Mouse (Mus musculus): Measurements from ENCODE around the gene Olfr1263.

The Olfr1263 gene

DNA sequence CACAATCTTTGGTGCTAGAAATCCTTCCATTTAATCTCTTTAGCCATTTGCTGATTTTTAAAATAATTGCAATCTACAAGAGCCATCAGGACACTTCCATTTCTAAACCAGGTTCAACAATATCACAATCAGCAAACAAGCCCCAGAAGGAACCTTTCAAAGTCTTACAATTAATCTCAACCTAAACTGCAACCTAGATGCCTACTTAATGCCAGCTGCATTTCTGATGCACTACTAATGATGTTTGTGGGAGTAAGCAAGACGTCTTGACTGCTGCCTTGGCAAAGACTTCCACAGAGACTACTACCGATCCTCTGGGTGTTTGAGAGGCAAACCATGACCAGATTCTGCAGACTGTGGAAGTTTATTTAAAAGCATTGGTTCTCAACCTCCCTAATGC lies at the start of gene Olfr1263:
TSS of gene Olfr1263 (plus strand) at position 301 of the 400 bp plus-strand sequence.
- DNase-seq, result no peak

GRCm38 (mm10) chr2:89974184-89974583 lies 37.7 kb upstream of the Olfr1263 start, which contains the start of gene Olfr1260:
Olfr1260 (plus strand) TSS chr2:89974340.
- no peak for DNase-seq

GRCm38 (mm10) chr2:89977709-89978108 lies 34.2 kb upstream of the Olfr1263 start:
- no peak for DNase-seq

DNA sequence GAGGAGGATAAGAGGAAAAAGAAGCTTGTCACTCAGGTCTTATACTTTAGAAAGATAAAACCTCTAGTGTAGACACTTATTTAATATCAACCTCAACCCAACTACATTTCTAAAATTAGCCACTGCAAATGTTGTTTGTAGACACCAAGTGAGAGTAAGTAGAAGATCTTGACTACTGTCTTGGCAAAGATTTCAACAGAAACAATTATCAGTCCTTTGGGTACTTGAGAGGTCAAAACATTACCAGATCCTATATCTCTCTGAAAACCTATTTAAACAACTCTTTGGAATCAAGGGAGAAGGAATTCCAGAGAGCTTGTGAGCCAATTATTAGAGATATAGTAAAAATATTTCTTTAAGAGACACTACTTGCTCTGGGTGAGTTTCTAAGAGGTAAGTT lies 21.0 kb upstream of the Olfr1263 start, which contains the start of gene Olfr1261:
TSS of gene Olfr1261 (plus strand) at position 301 of the 400 bp plus-strand sequence.
- DNase-seq, result no peak

- DNase-seq, result no peak
These were observed 12.1 kb upstream of the Olfr1263 start, which contains the start of gene Olfr1262 for GRCm38 (mm10) chr2:89999845-90000244. Olfr1262 (plus strand) TSS chr2:90000145.

- DNase-seq, result no peak
These were observed 13.5 kb downstream of the Olfr1263 start, which contains the start of gene Olfr1264 for GRCm38 (mm10) chr2:90025477-90025876. Olfr1264 (minus strand) TSS chr2:90025577.

DNA sequence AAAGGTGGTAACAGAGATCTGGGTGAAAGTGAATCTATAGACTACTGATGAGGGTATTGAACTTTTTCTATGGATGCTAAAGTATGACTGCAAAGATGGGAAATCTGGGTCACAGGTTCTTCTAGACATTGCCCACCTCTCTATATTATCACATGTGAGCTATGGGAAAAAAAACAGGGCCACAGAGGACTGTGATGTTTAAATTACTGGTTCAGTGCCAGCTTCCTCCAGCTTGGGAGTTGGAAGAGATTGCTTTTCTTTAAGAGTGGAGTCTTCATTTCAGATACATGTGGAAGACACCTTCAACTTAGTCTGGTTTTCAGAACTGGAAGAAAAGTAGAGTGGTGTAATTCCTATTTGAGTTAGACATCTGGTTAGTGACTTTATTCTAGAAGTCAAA lies 23.1 kb downstream of the Olfr1263 start, which contains the start of gene Olfr1265:
TSS of gene Olfr1265 (plus strand) at position 301 of the 400 bp plus-strand sequence.
- no peak for DNase-seq

DNA sequence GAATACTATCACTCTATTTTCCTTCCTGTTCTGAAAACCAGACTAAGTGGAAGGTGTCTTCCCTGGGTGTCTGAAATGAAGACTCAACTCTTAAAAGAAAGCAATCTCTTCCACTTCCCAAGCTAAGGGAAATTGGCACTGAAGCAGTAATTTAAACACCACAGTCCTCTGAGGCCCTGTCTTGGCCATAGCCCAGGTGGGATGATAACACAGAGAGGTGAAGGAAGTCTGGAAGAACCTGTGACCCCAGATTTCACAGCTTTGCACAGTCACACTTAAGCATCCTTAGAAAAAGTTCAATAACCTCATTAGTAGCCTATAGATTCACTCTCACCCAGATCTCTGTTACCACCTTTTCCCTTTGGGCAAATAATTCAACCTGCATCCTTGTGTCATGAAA lies 51.6 kb downstream of the Olfr1263 start, which contains the start of gene Olfr140:
TSS of gene Olfr140 (minus strand) at position 101 of the 400 bp plus-strand sequence.
- no peak for DNase-seq
